Mouse (Mus musculus) spleen, adult 2 months (tissue): ENCODE data around the gene Tbc1d1.

Source experiments
- CTCF ChIP-seq: fragments of 200-500 bp; IDR thresholded peaks from 2 replicates; pipeline ENCODE4 v1.5.1; 2011; ENCODE audit warnings: mild to moderate bottlenecking, inconsistent platforms; ENCODE audit not compliant: insufficient read depth, insufficient read length, insufficient replicate concordance; ENCODE audit errors: extremely low read depth
- POLR2A ChIP-seq: fragments of 200-500 bp; IDR thresholded peaks from 2 replicates; pipeline ENCODE4 v1.6.1; 2011; ENCODE audit warnings: low read depth, low read length, inconsistent platforms

GRCm38 (mm10) chr5:64377705-64378104, 221.6 kb downstream of the Tbc1d1 start:
- TF ChIP-seq POLR2A (no peak), CTCF (no peak)
